Mouse (Mus musculus): ENCODE data around the gene BC004004.
"Not testable (repeated sequence)": the region's sequence is repeated elsewhere in the genome, so short reads cannot be mapped to it uniquely, and the experiment has no call there.

Gene BC004004

DNA sequence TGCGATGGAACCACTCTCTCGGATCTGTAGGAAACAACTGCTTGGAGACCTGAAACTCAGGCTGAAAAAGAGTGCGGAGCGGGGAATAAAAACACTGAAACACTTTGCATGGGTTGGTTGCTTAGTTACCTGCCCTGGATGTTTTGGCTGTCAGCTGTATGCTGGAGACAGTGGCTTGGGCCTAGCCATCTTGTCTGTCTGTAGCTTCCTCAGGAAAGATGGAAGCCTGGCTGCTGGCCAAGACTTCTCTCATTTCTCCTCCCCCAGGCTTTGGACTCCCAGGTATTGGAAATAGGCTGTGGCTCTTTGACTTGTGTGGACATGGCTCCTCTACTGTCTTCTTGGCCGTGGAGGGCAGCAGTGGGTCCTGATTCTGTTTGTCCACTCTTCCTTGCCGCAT is 32.8 kb downstream of the BC004004 start:
- DNase-seq: no peak

DNA sequence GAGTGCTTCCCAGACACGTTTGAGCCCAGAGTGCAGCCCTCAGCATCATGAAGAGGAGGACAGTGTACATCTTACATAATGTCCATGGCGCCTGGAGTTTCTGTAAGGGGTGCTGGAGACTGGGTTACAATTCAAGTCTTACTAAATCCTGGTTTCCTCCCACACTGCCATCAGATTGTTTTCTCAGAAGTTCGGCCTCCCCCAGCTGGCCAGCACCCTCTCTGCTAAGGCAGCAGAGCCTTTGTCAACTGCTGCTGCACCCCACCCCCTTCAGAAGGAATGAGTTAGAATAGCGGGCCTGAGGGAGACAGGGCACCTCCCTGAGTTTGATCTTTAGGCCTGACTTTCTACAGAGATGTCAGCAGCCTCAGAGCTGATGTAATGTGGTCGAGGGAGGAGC is 33.6 kb downstream of the BC004004 start:
- DNase-seq: no peak

DNA sequence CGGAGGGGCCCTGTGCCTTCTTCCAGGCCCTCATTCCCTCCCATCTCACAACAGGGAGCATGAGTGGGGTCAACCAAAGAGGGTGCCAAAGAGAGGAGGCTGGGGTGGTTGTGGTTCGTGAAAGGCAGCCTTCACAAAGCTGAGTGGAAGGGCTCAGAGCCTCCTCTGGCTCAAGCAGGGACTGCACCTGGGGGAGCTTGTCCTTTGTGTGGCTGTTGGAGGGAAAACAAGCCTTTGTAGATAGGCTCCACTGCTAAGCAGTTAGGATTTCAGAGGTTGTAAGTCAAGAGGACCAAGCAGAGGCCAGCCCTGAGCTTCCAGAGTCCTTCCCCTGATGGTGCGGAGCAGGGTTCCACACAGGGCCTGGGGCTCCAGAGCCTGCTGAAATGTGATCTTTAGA is 34.5 kb downstream of the BC004004 start:
- DNase-seq: peak; percentile 32

DNA sequence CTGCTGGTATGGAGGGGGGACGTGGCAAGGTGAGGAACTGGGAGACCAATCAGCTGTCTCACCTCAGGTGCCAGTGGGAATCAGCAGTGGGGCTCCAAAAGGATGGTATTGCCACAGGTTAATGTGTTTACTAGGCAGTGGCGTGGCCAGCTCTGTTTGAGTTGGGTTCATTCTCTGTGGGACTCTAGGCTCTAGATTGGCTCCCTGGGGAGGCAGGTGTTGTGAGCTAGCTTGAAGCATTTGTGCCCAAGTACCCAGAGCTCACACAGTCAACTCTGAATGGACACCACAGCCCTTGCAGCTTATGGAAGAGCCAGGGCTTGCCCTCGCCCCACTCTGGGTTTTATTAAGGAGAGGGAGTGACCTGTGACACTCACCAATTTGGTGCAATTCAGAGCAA is 35.3 kb downstream of the BC004004 start:
- DNase-seq: no peak

DNA sequence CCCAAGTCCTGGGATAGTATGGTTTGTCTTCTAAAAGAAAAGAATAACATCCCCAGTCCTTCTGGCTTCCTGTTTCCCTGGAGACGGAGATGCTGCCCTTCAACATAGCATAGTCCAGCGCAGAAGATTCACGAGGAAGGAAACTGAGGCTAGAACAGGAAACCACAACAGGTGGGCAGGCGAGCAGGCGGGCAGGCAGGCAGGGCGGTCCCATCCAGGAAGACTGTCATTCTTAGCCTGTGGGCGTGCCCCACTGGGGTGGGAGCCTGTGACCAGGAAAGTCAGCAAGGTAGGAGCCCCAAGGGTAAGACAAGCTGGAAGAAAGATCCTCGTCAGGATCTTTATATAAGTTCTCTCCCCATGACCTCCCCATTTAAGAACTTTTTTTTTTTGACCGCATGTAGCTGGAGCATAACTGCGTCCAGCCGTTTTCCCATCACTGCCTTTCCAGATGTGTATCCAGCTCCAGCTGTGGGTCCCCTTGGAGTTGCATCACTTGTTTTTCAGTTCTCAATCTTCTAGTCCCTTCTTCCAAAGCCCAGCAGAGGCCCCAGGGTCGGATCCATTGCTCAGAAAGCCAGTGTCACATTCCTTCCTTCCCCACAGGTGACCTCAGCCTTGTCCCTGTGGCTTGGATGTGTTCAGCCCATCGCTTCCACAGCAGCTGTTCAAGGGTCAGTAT is 35.9 kb downstream of the BC004004 start:
- DNase-seq: no peak

DNA sequence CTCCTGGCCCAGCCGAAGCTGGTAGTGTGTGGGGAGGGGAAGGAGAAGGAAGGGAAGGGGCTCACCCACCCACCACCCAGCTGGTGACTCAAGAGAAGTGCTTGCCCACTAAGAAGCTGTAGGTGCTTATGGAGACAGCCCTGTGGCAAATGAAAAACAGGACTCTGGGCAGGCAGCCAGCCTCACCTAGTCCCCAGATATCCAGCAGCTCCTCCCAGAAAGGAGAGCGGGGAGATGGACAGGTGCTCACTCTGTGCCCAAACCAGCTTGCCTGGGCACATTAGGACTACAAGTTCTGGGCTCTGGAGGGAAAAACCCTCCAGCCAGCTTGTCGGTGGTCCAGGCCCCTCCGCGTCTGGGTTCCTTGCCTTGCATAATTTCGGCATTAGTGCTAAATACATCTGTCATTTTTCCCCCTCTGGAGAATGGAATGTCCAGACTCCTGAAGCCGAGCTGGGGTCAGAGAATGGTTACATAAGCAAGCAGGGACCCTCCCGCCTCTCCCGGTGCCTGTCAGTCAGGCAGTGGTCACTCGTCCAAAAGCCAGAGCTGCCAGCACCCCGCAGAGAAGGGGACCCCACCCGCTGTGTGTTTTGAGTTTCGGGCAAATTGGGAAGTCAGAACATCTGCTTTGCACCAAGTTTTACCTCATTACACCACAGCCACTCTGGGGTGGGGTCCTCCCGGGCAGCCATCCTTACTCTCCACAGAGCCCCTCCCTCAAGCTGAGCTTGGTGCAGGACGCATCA is 36.6 kb downstream of the BC004004 start:
- no peak for DNase-seq

DNA sequence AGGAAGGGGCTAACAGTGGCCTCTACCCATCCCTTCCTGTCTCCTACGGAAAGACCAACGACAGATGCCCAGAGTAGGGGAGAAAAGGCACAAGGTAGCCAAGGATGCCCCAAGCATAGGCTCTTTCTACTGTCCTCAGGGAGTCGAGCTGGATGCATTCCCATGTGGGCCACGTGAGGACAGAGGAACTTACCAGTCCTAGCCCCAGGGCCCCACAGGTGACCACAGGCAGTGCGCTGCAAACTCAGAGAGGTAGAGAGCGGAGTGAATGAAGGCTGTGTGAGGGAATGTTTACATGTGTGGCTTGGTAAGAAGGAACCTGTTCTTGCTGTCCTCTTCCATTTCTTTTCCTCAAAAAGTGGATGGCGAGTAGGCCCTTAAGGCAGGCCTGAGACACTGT is 37.3 kb downstream of the BC004004 start:
- no peak for DNase-seq

DNA sequence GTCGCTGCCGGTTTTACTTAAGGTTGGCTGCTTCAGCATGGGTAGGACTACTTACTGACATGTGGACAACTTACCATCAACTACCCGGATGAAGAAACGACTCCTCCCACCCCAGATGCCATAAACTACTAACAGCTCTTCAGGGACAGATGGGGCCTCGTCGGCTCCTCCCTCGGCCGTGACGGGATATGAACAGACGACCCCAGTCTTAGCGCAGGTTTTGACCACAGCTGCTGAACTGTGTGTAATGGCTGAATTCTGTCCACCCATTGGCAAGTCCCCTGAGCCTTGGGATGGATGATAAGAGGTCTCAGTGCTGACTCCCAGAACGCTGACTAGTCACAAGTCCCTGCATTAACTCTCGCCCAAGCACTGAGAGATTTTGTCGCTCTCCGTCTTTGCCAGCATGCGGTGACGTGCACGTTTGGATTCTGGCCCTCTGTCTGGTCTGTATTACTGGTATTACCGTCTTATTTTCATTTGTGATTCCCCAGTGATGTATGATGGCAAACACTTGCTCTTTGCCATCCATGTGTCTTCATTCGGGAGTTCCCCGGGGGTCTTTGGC is 41.6 kb downstream of the BC004004 start:
- no peak for DNase-seq

DNA sequence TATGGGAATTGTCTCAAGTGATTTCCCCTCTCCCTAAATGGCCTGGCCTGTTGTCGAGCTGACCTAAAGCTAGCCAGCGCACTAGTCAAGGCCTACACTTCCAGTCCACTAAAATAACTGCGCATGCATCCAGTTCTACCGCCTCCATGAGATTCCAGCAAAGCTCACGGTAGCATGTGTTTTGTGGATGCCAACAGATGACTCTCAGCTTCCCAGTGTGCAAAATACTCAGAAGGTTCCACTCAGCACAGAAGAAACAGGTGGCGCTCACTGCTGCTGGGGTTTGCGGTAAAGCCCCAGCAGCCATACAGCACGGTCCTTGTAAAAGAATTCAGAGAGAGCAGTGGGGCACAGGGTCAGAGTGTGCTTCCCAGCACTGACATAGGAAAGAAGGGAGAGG is 43.0 kb downstream of the BC004004 start:
- no peak for DNase-seq

DNA sequence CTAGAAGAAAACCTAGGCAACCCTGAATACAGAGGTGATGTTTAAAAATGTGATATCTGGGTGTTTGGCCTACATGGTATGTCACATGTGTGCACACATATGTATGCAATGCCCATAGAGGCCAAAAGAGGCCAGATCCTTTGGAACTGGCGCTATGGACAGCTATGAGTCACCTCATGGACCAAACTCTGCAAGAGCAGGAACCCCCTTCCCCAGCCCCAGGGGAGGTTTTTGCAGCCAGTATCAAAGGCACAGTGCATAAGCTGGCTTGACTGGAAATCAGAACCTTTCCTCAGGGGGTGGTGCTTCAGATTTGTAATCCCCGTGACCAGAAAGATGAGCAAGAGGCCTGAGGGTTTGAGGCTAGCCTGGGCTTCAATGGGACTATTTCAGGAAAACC is 43.5 kb downstream of the BC004004 start:
- no peak for DNase-seq

DNA sequence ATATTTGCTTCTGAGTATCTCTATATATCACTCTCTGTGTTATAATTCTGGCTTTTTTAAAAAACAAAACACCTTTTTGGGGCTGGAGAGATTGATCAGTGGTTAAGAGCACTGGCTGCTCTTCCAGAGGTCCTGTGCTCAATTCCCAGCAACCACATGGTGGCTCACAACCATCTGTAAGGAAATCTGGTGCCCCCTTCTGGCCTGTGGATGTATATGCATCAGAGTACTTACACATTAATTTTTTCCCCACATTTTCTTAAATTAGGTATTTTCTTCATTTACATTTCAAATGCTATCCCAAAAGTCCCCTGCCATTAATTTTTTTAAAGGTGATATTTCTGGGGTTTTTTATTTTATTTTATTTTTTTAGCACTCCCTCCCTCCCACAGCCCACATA is 44.7 kb downstream of the BC004004 start:
- DNase-seq: no peak

DNA sequence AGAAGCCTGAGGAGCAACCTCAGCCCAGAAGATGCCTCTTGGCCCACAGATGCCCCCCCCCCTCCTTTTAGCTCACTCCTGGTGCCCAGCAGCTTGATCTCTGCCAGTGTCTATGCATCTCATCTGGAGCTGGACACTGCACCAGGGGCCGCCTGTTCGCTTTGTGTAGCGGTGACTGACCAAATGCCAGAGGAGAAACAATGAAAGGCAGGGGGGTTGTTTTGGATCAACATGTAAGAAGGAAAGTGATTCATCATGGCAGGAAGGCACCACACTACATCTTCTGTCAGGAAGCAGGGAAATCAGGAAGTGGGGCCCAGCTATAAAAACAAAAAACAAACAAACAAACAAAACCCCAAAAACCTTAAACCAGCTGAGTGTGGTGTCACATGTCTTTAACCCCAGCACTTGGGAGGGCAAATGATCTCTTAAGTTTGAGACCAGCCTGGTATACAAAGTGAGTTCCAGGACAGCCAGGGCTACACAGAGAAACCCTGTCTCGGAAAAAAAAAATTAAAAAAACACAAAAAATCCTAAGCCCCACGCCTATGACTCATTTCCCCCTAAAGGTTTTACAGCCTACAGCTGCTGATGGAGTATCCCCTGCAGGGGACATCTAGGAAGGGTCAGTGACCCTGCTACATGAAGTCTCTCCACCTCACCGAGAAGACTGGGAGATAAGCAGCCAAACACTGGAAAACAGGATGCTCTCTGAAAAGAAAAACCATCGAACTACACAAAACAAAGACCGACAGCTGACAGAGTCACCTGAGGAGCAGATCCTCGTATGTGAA is 47.3 kb downstream of the BC004004 start:
- DNase-seq: no peak

DNA sequence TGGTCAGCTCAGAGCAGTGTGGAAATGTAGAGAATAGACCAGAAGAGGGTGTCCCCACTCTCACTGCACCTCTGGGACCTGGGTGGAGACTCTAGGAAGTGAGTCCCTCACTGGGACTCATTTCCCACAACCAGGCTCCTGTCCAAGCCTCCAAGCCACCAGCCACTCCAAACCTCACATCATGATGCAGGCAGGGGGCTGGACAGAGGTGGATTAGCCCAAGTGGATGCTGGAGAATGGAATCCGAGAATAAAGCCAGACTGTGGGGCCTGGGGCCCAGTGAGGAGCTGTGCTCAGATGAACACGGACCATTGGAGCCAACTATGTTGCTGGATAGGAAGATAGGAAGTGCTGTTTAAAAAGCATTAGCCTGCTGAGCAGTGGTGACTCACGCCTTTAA is 48.3 kb downstream of the BC004004 start:
- DNase-seq: no peak

DNA sequence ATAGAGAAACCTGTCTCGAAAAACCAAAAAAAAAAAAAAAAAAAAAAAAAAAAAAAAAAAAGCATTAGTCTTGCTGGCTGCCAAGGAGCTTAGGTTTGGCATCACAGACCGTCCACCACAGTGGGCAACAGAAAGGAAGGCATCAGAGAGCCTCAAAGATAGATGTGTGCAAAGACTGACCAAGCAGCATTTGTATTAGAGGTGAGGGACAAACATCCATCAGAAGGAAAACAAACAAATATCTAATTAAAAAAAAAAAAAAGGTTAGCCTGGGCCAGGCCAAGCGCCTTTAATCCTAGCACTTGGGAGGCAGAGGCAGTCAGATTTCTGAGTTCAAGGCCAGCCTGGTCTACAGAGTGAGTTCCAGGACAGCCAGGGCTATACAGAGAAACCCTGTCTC is 48.8 kb downstream of the BC004004 start, which contains the start of gene Pi16:
TSS of gene Pi16 (plus strand) at position 301 of the 400 bp plus-strand sequence.
- not testable (repeated sequence) for DNase-seq

DNA sequence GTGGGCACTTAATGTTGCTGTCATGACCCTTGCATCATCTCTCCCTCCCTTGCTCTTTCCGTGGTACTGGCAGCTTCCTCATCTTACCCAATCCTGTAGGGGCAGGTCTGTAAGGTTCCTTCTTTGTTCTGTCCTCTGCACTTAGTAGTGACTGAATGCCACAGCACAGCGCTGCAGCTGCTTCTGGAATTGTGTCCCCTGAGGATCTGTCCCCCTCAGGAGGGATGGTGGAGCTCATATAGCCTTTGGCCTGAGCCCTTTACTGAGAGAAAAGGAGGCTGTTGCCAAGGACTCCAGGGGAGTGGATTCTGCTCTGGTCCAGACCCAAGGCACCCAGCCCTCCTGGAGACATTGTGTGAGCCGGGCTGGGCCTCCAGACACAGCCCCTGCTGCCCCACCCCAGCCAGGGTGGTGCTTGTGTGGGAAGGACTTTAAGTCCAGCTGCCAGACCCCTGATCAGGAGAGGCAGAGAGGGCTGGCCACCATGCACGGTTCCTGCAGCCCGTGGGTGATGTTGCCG is 50.2 kb downstream of the BC004004 start:
- DNase-seq: no peak

DNA sequence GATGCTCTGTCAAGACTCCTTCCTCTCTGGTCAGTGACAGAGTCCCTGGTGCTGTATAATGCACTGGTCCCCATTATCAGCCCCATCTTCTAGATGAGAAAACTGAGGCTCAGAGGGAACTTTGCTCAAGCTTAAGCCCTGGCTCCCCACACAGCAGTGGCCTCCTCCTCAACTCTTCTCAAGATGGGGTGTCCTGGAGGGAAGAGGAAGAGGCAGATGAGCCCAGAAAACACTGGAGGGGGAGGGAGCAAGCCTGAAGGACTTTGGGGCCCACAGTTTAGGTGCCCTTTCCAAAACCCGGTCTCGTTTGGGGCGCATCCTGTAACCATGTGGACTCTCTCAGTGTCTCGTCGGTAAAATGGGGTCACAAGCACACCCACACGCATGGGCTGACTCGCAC is 50.9 kb downstream of the BC004004 start:
- no peak for DNase-seq

DNA sequence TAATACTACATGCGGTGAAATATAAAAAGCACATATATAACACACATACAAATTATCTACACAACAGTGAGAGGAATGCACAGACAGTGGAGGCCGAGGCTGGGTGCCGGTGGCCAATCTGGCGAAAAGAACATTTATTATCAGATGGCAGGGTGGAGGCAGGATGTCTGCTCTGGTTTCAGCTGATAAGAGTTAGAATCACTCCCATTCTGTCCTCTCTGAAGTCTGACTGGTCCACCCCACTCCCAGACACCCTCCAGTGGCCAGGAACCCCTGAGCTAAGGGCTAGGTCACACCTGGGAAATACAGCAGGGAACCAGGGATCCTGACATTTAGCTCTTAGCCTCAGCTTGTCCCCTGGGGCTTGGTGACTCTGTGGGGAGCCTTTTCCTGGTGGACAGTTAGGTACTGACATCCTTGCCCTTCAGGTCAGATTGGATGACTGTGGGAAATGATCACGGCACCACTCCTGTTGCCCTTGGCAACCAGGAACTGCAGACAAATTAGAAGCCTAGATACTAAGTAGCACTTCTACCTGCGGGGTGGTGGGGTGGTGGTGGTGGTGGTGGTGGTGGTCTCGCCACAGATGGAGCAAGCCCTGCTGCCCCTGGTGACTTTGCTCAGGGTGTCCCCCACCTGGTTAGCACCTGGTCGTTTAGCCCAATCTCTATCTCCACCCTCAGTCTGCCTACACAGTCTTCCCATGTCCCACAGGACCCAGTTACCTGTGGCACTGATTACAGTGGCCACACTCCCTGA is 51.5 kb downstream of the BC004004 start:
- no peak for DNase-seq

DNA sequence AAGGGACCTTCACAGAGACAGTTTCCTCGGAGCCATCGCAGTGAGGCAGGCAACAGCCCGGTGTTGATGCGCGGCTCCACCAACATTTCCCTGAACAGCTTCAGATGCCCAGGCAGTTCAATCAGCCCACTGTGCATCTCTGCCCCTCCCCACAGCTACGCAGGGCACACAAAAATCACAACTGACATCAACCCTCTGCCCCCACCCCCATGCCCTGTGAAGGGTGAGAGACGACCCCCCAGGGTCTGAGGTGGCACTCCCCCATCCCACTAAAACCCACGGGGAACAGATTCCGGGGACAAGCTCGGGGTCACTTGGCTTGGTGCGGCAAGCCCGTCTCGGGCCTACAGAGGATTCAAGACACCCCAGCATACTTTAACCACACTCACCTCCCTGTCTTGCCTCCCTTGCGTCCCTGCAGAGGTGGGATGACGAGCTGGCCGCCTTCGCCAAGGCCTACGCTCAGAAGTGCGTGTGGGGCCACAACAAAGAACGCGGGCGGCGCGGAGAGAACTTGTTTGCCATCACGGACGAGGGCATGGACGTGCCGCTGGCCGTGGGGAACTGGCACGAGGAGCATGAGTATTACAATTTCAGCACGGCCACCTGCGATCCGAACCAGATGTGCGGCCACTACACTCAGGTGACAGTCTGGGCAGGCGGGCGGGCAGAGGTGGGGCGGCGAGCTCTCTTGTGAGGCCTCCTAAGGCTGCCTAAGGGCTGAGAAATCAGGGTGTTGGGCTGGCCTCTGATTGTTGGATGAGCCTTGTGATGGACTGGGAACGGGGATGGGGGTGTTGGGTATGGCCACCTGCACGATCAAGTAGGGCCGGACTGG is 53.4 kb downstream of the BC004004 start:
- peak; percentile 23 for DNase-seq

DNA sequence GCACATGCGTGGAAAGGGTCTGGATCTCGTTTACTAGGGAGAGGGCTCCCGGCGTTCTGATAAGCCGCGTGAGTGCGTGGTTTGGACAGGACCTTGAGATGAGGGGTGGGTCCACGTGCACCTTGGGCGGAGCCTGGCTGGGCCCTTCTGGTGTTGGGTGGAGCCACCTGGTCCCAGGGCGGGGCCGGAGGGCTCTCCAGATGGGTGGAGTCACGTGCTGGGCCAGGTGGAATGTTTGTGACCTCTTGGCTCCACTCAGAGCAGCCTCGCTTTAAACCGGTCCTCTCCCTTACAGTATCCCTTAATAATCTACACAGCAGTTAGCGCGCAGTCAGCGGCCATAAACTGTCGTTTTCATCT is 54.0 kb downstream of the BC004004 start:
- DNase-seq: peak; percentile 37

DNA sequence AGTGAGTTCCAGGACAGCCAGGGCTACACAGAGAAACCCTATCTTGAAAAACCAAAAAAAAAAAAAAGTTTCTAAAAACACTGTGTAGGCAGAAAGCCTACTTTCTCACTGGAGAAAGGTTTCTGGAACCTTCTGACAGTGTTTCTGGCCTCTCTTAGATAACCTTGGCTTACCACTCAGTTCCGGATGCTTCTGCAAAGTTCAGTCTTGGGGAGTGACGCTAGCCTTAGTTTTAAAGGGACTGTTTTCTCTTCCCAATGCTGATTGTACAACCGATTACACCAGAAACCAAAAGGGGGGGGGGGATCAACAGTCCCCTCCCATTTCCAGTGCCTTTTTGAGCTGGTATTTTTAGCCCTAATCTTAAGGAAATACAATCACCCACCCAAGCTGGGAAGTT is 55.0 kb downstream of the BC004004 start:
- DNase-seq: no peak

DNA sequence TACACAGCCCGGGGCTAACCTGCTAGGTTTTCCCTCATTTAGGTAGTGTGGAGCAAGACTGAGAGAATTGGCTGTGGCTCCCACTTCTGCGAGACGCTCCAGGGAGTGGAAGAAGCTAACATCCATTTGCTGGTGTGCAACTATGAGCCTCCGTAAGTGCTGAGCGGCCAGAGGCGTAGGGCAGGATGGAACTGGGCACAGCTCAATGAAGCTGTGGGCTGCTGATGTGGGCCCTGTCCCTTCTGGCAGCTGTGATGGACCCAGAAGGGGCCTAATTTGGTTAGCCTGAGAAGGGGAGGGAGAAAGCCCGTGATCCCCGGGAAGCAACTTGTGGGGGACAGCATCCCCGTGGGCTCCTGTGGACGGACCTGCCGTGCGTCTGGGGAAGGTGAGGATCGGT is 57.2 kb downstream of the BC004004 start:
- no peak for DNase-seq
